Mouse (Mus musculus) adrenal gland, adult 10 weeks (tissue): ENCODE measurements around the gene Gabpb1. TPM values are rescaled to one million over a fixed set of nuclear protein-coding genes. Genes with fewer than 3 reads are reported as not detected.

Source experiments
- polyA plus RNA-seq: library from polyadenylated mRNA; stranded (reverse); fragments of 350-450 nt; fragmentation: Illumina TruSeq; extraction: RNeasy Lipid Tissue Mini Kit (QIAGEN cat#74804); gene quantifications from one replicate; pipeline ENCODE4 v1.2.3, GENCODE M21; 2014; ENCODE audit warnings: low read depth, low replicate concordance

The Gabpb1 gene
- polyA plus RNA-seq = 28.8 TPM

DNA sequence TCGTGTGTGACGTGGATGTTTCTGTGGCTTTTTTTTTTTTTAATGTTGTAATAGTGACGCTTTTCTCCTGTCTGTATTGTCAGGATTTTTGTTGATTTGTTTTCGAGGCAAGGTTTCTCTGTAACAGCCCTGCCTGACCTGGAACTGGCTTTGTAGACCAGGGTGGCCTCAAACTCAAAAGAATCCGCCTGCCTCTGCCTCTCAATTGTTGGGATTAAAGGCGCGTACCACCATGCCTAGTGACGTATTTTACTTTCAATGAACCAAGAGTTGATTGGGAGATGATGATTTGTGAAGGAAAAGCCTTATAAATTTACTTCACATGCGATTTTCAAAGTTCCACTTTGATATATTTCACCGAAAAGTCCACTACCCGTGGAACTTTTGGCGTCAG lies at the start of gene Gabpb1:
Gene Gabpb1 (minus strand): TSS at position 216 of the 394 bp plus-strand sequence.

DNA sequence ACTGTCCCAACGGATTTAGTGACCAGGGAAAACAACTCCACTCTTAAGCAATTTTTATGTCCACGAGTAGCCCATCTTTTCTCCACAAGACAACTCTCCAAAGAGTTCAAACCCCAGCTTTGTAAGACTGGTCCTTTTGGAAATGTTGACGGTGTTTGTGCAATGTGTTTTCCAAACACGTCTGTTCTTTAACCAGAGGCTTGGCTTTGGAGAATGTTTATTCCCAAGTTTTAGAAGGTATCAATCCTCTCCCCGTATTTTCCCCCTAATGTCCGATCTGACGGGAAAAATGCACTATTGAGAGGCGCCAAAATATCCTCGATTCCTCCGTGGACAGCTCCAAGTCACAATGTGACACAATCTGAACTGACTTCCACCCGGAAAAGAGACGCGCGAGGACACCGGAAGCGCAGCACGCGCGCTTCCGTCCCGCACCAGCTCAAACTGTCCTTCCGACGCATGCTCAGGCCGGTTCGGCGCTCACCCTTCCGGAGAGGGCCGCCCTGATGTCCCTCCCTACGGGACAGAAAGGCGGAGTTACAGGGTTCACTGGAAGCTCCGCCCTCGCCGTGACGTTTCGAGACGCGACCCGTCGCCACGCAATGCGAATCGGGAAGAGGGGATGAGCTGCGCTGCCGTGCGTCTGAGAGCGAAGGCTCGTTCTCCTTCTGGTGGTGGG lies 30.8 kb upstream of the Gabpb1 start, which contains the start of gene Usp8:
Gene Usp8 (plus strand): TSS at position 570 of the 679 bp plus-strand sequence.

DNA sequence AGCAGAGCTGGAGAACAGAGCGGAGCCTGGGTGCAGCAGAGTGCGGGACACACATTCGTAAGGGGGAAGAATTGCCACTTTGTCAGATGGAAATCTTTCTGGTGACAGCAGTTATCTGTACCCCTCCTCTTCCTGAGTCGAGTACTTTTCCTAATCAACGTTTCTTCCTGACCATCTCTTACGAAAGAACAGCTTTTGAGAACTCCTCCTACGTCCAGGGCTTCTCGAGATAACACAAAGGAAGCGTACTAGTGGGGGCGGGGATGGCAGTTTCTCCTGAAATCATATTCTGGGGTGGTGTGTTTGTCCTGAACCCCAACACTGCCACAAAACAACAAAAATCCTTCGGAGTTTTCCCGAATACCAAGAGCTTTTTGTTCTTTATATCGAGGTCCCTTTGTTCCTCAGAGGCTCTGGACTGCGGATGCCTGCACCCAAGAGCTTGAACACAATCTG lies 56.9 kb downstream of the Gabpb1 start, which contains the start of gene Hdc:
Gene Hdc (minus strand): TSS at position 51 of the 456 bp plus-strand sequence.

Other genes starting within 250 kb of the Gabpb1 start
- 2.1 TPM for gene Atp8b4, start 175.7 kb downstream of the Gabpb1 start, polyA plus RNA-seq
- gene Slc27a2, start 123.9 kb downstream of the Gabpb1 start, polyA plus RNA-seq = 8.5 TPM
- 7.9 TPM for gene Hdc, start 57.0 kb downstream of the Gabpb1 start, polyA plus RNA-seq
- gene Usp8, start 31.0 kb upstream of the Gabpb1 start, polyA plus RNA-seq = 146 TPM
- 0.93 TPM for gene Usp50, start 107.1 kb upstream of the Gabpb1 start, polyA plus RNA-seq
- gene Trpm7, start 199.9 kb upstream of the Gabpb1 start, polyA plus RNA-seq = 147 TPM